Mouse (Mus musculus) monocyte, adult 2 months (primary cell): ENCODE results near the gene Tnfrsf14.

Source experiments
- DNase-seq, 2 experiments: peaks; one replicate each; pipeline ENCODE4 v3.0.0; 2022; ENCODE audit warnings: low spot score in 2 of 2, low read depth in 1 of 2

The Tnfrsf14 gene

DNA sequence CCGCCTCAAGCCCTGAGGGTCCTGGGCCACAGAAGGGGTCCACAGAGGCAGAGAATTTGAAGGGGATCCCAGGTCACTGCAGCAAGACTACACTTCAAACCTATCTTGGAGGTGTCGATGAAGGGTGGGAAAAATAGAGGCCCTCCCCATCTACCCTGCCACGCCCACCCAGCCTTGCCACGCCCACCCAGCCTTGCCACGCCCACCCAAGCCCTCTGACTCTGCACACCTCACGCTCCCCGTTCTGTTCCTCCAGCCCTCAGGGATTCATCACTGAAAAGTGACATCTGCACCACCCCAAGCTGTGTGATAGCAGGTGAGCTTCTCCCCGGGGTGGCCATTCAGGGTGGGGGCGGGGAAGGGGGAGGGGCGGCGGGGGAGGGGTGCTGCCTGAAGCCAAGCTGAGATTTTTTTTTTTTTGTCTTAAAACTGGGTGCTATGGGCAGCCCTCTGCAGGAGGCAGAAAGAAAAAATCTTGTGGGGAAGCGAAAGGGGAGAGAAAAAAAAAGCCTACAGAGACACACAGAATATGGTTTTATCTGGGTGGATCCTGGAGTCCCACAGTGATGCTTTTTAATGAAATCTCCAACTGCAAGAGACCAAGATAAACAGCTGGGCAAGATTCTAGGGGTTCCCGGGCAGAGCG lies 46.2 kb downstream of the Tnfrsf14 start:
- DNase-seq, result no peak

DNA sequence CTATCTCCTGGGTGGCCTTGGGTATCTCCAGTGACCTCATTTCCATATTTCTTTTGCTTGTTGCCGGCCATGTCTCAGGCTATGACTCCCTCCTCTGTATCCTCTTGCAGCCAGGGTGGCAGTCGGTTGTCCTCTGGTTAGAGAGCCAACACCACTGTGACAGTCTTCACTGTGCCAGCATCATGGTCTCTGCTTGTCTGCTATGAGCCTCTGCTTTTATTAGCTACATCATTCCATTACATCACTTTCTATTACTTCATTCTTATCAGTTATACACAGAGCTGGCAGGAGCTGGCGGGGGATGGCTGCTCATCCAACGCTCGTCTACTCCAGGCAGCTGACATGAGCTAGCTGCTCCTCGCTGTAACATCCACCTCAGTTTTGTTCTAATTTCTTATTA lies 47.6 kb downstream of the Tnfrsf14 start:
- no peak for DNase-seq

DNA sequence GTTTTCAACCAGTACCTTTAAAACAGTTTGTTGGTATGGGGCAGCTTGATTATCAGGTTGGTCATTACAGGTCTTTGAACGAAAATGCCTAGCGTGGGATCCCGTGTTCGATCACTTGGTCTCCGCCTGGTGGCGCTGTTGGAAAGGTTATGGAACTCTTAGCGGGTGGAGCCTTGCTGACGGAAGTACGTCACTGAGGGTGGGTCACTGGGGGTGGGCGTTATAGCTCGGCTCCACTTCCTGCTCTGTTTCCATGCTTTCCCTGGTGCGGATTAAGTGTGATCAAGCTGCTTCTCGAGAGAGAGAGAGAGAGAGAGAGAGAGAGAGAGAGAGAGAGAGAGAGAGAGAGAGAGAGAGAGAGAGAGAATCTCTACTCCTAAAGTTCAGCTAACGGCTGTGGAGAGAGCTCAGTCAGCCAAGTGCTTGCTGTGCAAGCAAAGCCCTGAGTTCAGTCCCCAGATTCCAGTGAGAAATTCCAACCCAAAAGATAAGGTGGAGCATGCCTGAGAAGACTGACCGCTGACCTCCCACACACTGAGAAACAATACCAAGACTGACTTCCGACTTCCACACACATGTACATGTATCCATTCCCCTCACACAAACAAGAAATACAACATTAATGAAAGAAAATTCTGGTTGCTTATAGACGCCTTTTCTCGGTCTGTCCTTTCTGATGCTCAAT lies 50.4 kb downstream of the Tnfrsf14 start:
- DNase-seq, result peak; percentile 58 to 85

DNA sequence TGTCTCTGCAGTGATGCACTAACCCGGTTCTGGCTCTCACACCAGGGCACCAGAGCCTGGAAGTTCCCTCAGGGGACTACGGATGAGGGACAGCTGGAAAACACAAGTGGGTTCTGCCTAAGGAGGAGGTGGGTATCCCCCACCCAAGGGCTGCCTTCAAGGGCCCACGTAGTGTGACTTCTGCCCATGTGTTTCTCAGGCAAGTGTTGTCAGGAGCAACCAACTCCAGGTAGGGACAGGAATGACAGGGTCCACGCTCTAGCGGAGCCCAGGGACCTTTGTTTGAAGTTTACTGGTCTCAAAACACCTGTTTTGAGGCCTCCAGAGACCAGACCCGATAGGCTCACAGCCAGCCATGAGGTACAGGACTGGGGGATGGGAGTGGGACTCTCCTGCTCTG lies 55.2 kb downstream of the Tnfrsf14 start:
- no peak for DNase-seq
